Mouse (Mus musculus) kidney, adult 2 months (tissue): ENCODE results near the gene Pdhx.

Experiments
- CTCF ChIP-seq: fragments of 200-500 bp; conservative IDR thresholded peaks from 2 replicates; pipeline ENCODE4 v1.5.1; 2011; ENCODE audit warnings: low read depth, mild to moderate bottlenecking, control low read depth, low read length, moderate library complexity, mixed read lengths; ENCODE audit not compliant: insufficient read depth, insufficient read length
- POLR2A ChIP-seq: fragments of 200-500 bp; IDR thresholded peaks from one replicate; pipeline ENCODE4 v1.6.1; 2011; ENCODE audit warnings: low read depth, low read length, control low read depth

DNA sequence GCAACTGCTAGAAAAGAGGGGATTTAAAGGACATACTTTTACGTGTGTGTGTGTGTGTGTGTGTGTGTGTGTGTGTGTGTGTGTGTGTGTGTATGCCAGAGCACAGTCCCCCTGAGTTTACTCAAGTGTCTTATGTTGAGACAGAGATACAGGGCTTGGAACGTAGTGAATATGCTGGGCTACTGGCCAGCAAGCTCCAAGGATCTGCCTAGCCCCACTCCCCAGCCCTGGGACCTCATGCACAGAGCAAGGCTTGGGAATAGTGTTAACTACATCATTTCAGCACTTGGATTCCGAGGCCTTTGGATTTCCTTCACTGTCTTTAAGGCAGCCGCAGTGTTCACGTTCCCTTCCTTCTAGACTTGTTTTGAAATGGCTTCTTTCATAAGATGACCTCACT lies 29.3 kb upstream of the Pdhx start:
- TF ChIP-seq CTCF = no peak
- TF ChIP-seq POLR2A = no peak
